Mouse (Mus musculus) megakaryocyte-erythroid progenitor cell, adult 5-6 weeks (primary cell): Measurements from ENCODE around the gene Kcnj1. TPM values are rescaled to one million over a fixed set of nuclear protein-coding genes. Genes with fewer than 3 reads are reported as not detected.

Source experiments
- ATAC-seq: replicated peaks from 2 replicates; pipeline ENCODE4 v1.8.0; 2016; ENCODE audit warnings: mild to moderate bottlenecking, inconsistent platforms; ENCODE audit not compliant: severe bottlenecking, poor library complexity, low FRiP score, low TSS enrichment
- total RNA-seq, 2 experiments: library from RNA; stranded (forward) in 1 of 2; stranded (reverse) in 1 of 2; fragments of 200-1000, 215-1000 nt in 1 of 2; fragments of >200 nt in 1 of 2; fragmentation: Nextera tagmentation in 1 of 2; gene quantifications; 2 replicates each; pipeline ENCODE4 v1.2.3; 2014 to 2017

The Kcnj1 gene
- total RNA-seq, 2 experiments from 2014 or later, result not detected

GRCm38 (mm10) chr9:32443115-32443514, 70.8 kb downstream of the Kcnj1 start:
- ATAC-seq, result no peak

GRCm38 (mm10) chr9:32443817-32444216, 71.5 kb downstream of the Kcnj1 start:
- no peak for ATAC-seq

GRCm38 (mm10) chr9:32444453-32445201, 72.3 kb downstream of the Kcnj1 start:
- no peak for ATAC-seq

GRCm38 (mm10) chr9:32445789-32446188, 73.5 kb downstream of the Kcnj1 start:
- peak; percentile 84 for ATAC-seq

- ATAC-seq, result no peak
Measured at GRCm38 (mm10) chr9:32448766-32449165, 76.5 kb downstream of the Kcnj1 start.

Other genes with a start within 250 kb of the Kcnj1 start
- gene Kcnj5, start 28.1 kb upstream of the Kcnj1 start, total RNA-seq (2014; fragmentation: Nextera tagmentation), result 1.3 TPM in 1 of 2 replicates, not detected in the other
- 0.80 and 5.4 TPM in 2 replicates for gene Kcnj5, start 28.1 kb upstream of the Kcnj1 start, total RNA-seq (2017)
- 8.9 and 18.6 TPM in 2 replicates for gene Fli1, start 170.4 kb downstream of the Kcnj1 start, total RNA-seq (2014; fragmentation: Nextera tagmentation)
- 17.7 and 38.1 TPM in 2 replicates for gene Fli1, start 170.4 kb downstream of the Kcnj1 start, total RNA-seq (2017)